Mouse (Mus musculus) urinary bladder, postnatal 4 days (tissue): ENCODE results near the gene Gm9639.
"Not testable (repeated sequence)": the region's sequence is repeated elsewhere in the genome, so short reads cannot be mapped to it uniquely, and the experiment has no call there.

ENCODE experiments used
- DNase-seq, 2 experiments: peaks; one replicate each; pipeline ENCODE4 v3.0.0; 2021 to 2022; ENCODE audit warnings: low spot score in 2 of 2

Gm9639 gene

DNA sequence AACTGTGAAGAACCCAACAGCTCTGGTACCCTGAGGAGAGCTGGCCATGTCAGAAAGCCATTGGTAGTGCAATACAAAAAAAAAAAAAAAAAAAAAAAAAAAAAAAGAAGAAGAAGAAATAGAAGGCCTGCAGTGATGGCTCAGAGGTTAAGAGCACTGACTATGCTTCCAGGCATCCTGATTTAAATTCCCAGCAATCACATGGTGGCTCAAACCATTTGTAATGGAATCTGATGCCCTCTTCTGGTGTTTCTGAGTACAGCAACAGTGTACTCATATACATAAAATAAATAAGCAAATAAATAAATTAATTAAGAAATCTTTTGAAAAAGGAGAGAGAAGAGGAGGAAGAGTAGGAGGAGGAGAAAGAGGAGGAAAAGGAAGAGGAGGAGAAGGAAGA is 41.4 kb downstream of the Gm9639 start:
- DNase-seq: no peak

DNA sequence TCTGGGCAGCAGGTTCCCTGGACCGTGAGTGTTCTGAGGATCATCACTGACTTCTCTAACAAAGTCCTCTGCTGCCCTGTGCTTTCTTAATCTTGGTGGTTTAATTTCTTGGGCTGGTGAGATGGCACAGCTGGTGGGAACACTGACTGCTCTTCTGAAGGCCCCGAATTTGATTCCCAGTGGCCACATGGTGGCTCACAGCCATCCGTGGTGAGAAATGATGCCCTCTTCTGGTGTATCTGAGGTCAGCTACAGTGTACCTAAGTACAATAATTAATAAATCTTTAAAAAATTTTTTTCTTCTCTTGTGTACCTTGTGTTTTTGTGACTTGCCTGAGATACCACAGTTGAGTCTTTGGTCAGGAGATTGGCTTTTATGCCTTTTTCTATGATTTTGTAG is 42.6 kb downstream of the Gm9639 start:
- not testable (repeated sequence) for DNase-seq

DNA sequence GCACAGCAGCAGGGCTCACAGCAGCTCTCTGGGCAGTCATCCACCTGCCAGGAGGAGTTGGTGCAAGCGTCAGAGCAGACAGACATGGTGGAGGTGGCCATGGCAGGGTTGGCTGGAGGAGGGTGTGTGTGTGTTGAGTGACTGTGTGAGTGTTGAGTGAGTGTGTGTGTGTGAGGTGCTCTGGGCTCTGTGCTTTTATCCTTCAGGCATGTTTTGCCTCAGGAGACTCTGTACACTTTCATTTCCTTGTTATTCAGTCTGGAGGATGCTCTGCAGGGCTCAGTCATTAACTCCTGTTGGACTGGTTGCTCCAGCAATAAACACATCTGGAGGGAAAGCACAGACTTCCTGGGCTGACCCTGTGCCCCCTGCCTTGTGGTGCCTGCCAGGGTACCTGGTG is 43.6 kb downstream of the Gm9639 start, which contains the start of gene Gm9736:
Gene Gm9736, minus strand, starts transcription at position 101 of the 400 bp plus-strand sequence.
- DNase-seq: not testable (repeated sequence)

DNA sequence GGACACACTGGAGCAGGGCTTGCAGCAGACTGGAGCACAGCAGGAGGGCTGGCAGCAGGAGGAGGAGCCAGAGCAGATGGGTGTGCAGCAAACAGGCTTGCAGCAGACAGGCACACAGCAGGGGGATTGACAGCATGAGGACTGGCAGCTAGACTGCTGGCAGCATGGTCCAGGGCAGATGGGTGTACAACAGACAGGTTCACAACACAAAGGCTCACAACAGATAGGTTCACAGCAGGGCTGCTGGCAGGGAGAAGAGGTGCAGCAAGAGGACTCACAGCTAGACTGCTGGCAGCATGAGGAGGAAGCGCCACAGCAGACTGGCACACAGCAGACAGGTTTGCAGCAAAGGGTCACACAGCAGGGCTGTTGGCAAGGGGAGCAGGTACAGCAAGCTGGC is 44.2 kb downstream of the Gm9639 start:
- DNase-seq: not testable (repeated sequence)
